Mouse (Mus musculus) forebrain, embryonic 11.5 days (tissue): ENCODE measurements at regions not wholly inside any gene's neighbourhood (a gene's known extent, or its start where the extent isn't known, plus 50 kb on each side); places are given as distances from the start of the nearest gene placed in this dataset.

Experiments
- ATAC-seq: fragments of 200-750 bp; cut with Nextera tagmentation; replicated peaks from 2 replicates; pipeline ENCODE4 v1.8.0; 2017; ENCODE audit warnings: moderate TSS enrichment; ENCODE audit not compliant: low FRiP score
- DNase-seq: peaks from one replicate; pipeline ENCODE4 v3.0.0-alpha.2; 2017; ENCODE audit warnings: low spot score
- H3K27ac ChIP-seq: fragments of 300-500 bp; sonication (generic); 2 replicates; pipeline ENCODE4 v1.5.1; 2014; ENCODE audit warnings: low read depth, low read length
- H3K27me3 ChIP-seq: fragments of 300-500 bp; sonication (generic); 2 replicates; pipeline ENCODE4 v1.6.1; 2014; ENCODE audit warnings: mild to moderate bottlenecking, low read length, mixed read lengths; ENCODE audit not compliant: control insufficient read depth, insufficient read depth
- H3K36me3 ChIP-seq: fragments of 300-500 bp; sonication (generic); 2 replicates; pipeline ENCODE4 v1.6.1; 2014; ENCODE audit warnings: mild to moderate bottlenecking, low read length, moderate library complexity, mixed read lengths; ENCODE audit not compliant: control insufficient read depth, insufficient read depth
- H3K4me1 ChIP-seq: fragments of 300-500 bp; sonication (generic); replicated peaks from 2 replicates; pipeline ENCODE4 v1.6.1; 2014; ENCODE audit warnings: low read length, mixed read lengths; ENCODE audit not compliant: control insufficient read depth, insufficient read depth
- H3K4me2 ChIP-seq: fragments of 300-500 bp; sonication (generic); 2 replicates; pipeline ENCODE4 v1.6.1; 2014; ENCODE audit warnings: low read depth, mild to moderate bottlenecking, low read length, moderate library complexity, mixed read lengths; ENCODE audit not compliant: severe bottlenecking
- H3K4me3 ChIP-seq: fragments of 300-500 bp; sonication (generic); 2 replicates; pipeline ENCODE4 v1.5.1; 2014; ENCODE audit warnings: low read depth, low read length
- H3K9ac ChIP-seq: fragments of 300-500 bp; sonication (generic); 2 replicates; pipeline ENCODE4 v1.6.1; 2014; ENCODE audit warnings: low read length
- H3K9me3 ChIP-seq: fragments of 300-500 bp; sonication (generic); 2 replicates; pipeline ENCODE4 v1.6.1; 2016; ENCODE audit warnings: low read length, mixed read lengths; ENCODE audit not compliant: control insufficient read depth
- WGBS: fragments of 180-500 bp; shearing (Covaris S2); extraction: QIAGEN DNeasy Blood & Tissue Kit; methylation state at CpG from one replicate; pipeline ENCODE4 v1.1.7; 2014; 5-methylcytosine and 5-hydroxymethylcytosine counted together

DNA sequence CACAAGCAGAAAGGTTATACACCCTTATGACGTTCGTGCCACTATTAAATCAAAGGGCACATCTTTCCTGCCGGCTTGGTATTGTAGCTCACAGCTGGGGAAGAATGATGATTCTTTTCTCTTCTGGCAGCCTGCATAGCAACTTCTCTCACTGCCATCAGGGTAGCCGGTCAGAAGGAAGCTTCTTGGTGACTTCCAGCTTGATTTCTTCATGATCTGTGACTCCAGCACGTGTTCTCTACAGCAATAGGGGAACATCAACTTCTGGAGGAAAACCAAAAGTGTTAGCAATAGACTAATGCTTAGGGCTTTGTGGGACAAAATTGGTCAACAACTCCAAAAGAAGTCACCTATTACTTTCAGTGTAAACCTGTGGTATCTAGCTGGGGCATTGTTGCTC, 202.9 kb upstream of the Rgs18 start:
- Histone ChIP-seq H3K27ac (no peak overlapping the region), H3K36me3 (no peaks in the 10 kb centered on the region), H3K4me2 (no peak overlapping the region), H3K4me3 (no peak overlapping the region), H3K9me3 (no peaks in the 10 kb centered on the region), H3K9ac (no peak overlapping the region), H3K4me1 (no peaks in the 10 kb centered on the region), H3K27me3 (no peaks in the 10 kb centered on the region)
- ATAC-seq (no peak), DNase-seq (no peak)
- WGBS, result 63% methylated on average over 5 of the region's 5 CpGs

DNA sequence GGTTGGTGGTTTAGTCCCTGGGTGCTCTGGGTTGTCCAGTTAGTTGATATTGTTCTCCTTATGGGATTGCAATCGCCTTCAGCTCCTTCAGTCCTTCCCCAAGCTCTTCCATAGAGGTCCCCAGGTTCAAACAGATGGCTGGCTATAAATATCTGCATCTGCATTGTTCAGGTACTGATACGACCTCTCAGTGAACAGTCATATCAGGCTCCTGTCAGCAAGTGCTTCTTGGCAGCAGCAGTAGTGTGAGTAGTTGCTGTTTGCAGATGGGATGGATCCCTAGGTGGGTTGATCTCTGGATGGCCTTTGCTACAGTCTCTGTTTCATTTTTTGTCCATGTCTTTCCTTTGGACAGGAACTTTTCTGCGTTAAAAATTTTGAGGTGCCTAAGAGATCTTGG, 190.5 kb upstream of the Rgs18 start:
- H3K4me1 ChIP-seq, result no peaks in the 10 kb centered on the region
- H3K9me3 ChIP-seq, result no peaks in the 10 kb centered on the region
- H3K4me2 ChIP-seq, result no peak overlapping the region
- no peaks in the 10 kb centered on the region for H3K27me3 ChIP-seq
- ATAC-seq (no peak), DNase-seq (no peak)
- 72% methylated on average over 3 of the region's 3 CpGs for WGBS
- no peak overlapping the region for H3K9ac ChIP-seq
- H3K36me3 ChIP-seq, result no peaks in the 10 kb centered on the region
- no peak overlapping the region for H3K4me3 ChIP-seq
- H3K27ac ChIP-seq, result no peak overlapping the region

DNA sequence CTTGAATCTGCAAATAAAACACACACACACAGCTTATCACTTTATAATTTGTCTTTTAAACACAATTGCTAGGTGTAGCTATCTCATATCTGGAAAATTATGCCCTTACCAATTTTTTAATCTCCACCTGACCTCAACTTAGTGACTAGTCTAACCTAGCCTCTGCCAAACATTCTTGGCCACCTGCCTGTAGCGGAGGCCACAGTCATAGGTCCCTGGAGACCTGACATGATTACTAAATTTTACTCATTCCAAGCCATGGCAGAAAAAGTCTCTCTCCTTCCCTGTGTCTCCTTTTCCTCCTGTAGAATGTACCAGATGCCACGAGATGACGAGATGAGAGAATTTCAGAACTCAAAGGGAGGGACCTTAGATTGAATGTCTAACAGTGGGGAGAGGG, 163.8 kb upstream of the Rgs18 start:
- H3K4me2 ChIP-seq, result no peak overlapping the region
- H3K9ac ChIP-seq, result no peak overlapping the region
- H3K9me3 ChIP-seq, result no peaks in the 10 kb centered on the region
- no peaks in the 10 kb centered on the region for H3K36me3 ChIP-seq
- WGBS, result 89% methylated on average over 3 of the region's 3 CpGs
- H3K27ac ChIP-seq, result no peak overlapping the region
- H3K4me1 ChIP-seq, result no peaks in the 10 kb centered on the region
- no peaks in the 10 kb centered on the region for H3K27me3 ChIP-seq
- ATAC-seq (no peak), DNase-seq (no peak)
- H3K4me3 ChIP-seq, result no peak overlapping the region

DNA sequence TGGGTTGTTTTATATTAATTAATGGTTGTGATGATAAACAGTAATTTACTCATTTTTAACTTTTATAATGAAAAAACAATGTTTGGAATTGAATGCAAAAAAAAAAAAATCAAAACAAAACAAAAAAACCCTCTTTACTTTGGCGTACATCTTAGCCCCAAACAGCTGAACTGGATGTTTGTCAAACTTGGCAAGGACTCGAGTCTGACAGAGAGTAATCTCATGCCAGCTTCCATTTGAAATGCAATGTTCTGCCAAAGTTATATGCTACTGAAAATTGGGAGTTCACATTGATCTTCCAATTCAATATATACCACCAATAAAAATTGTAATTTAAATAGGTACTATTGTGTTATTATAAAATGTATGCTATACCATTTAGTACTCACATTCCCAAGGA, 150.9 kb upstream of the Rgs18 start:
- WGBS, result 90% methylated on average over 2 of the region's 2 CpGs

DNA sequence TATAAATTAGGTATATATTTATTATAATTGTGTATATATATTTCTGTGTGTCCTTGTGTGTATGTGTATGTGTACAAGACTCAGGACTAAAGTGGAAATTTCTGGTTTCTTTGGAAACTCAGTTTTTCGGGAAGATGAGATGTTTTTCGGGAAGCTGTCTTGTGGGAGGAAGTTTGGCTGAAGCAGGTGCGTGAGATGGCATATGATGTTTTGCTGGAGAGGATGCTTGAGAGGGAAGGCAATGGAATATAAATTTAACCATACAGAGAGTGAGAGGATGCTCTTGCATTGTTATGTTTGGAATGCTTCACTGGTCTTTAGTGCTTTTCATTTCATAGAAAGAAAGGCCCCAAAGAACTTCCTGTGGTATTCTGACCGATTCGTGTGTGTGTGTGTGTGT, 141.3 kb upstream of the Rgs18 start:
- DNase-seq (no peak), ATAC-seq (no peak)
- WGBS, result 94% methylated on average over 5 of the region's 5 CpGs
- Histone ChIP-seq H3K4me3 (no peak overlapping the region), H3K36me3 (no peaks in the 10 kb centered on the region), H3K9ac (no peak overlapping the region), H3K9me3 (no peaks in the 10 kb centered on the region), H3K27ac (no peak overlapping the region), H3K27me3 (no peaks in the 10 kb centered on the region), H3K4me2 (no peak overlapping the region), H3K4me1 (no peaks in the 10 kb centered on the region)

More for the DNA sequence above, 150.9 kb upstream of the Rgs18 start:
- H3K27me3 ChIP-seq, result no peaks in the 10 kb centered on the region
- H3K27ac ChIP-seq, result no peak overlapping the region
- H3K9ac ChIP-seq, result no peak overlapping the region
- H3K4me3 ChIP-seq, result no peak overlapping the region
- H3K36me3 ChIP-seq, result no peaks in the 10 kb centered on the region
- H3K9me3 ChIP-seq, result no peaks in the 10 kb centered on the region; the same call in 1 of the 2 replicates
- no peak for DNase-seq
- ATAC-seq, result no peak
- no peak overlapping the region for H3K4me2 ChIP-seq
- H3K4me1 ChIP-seq, result no peaks in the 10 kb centered on the region

DNA sequence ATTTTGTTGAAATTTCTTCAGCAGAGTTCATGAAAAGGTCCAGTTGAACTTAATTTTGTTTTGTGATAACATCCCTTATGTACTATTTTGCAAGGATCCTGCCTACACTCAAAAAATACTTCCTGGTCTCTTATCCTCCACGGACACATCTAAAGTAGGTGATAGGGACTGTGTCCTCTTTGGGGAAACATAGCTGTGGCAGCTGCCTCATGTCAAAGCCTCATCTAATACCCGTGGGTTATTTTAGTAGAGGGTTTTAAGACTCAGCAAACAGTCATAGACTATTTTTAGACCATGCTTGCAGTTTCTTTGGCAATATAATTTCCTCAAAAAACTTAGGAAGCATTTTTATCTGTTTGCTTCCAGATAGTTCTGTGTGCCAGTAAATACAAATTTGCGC, 127.8 kb upstream of the Rgs18 start:
- Histone ChIP-seq H3K4me3 (no peak overlapping the region), H3K36me3 (no peaks in the 10 kb centered on the region), H3K9ac (no peak overlapping the region), H3K27me3 (no peaks in the 10 kb centered on the region), H3K9me3 (no peaks in the 10 kb centered on the region), H3K4me1 (no peaks in the 10 kb centered on the region), H3K4me2 (no peak overlapping the region), H3K27ac (no peak overlapping the region)
- no peak for DNase-seq
- no peak for ATAC-seq
- WGBS, result 78% methylated on average over 3 of the region's 3 CpGs

DNA sequence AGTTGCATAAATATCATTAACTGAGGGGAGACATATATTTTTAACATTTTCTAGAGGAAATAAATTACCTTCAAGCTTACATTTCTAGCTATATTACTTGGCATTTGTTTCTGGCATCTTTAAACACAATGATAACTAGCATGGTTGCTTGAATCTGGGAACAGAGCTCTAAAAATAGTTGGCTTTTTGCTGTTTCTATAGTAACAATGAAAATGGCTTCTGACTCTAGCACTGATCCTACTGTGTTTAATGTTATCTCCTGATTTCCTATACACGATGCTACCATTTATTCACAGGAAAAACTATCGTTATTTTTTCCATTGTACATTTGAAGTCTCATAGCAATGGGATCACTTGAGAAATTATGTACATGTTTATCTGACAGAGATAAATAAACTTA, 108.4 kb upstream of the Rgs18 start:
- Histone ChIP-seq H3K36me3 (no peaks in the 10 kb centered on the region), H3K4me1 (no peaks in the 10 kb centered on the region), H3K27me3 (no peaks in the 10 kb centered on the region), H3K9ac (no peak overlapping the region), H3K9me3 (no peaks in the 10 kb centered on the region), H3K27ac (no peak overlapping the region), H3K4me2 (no peak overlapping the region), H3K4me3 (no peak overlapping the region)
- 92% methylated on average over 2 of the region's 2 CpGs for WGBS
- ATAC-seq (no peak), DNase-seq (no peak)

DNA sequence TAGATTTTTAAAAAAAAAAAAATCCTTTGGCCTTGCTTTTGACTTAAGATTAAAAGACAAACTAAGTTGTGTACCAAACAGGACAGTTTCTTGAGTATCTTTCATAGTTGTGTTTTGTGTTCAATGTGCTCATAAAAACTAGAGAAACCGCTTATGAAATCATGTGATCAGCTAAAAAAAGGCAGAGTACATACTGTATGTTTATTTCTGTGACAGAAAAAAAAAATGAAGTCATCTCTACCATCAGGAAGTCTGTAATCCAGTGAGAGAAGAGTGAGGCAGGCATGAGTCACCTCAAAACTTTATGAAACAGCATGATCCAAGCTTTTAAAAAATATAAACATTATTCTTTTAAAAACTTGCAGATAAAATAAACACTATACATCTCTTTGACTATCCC, 86.9 kb upstream of the Rgs18 start:
- H3K9me3 ChIP-seq, result no peaks in the 10 kb centered on the region
- ATAC-seq (no peak), DNase-seq (no peak)
- H3K36me3 ChIP-seq, result no peaks in the 10 kb centered on the region
- H3K4me1 ChIP-seq, result no peaks in the 10 kb centered on the region
- no peak overlapping the region for H3K27ac ChIP-seq
- WGBS, result 77% methylated on average over 1 of the region's 1 CpGs
- H3K9ac ChIP-seq, result no peak overlapping the region
- no peaks in the 10 kb centered on the region for H3K27me3 ChIP-seq
- no peak overlapping the region for H3K4me2 ChIP-seq
- H3K4me3 ChIP-seq, result no peak overlapping the region
